Mouse (Mus musculus): ENCODE results near the gene H2-Q2.

GRCm38 (mm10) chr17:35357086-35357485 lies 15.0 kb downstream of the H2-Q2 start:
- TF ChIP-seq CTCF (IDR thresholded peaks at IDR 0.05) (no peak), EP300 (IDR thresholded peaks at IDR 0.05) (no peak)
